Mouse (Mus musculus): ENCODE measurements around the gene Sypl2. TPM values are rescaled to one million over a fixed set of nuclear protein-coding genes. Genes with fewer than 3 reads are reported as not detected.

The Sypl2 gene
- polyA plus RNA-seq, 1 experiment from 2014 or later, result 0.35 TPM

DNA sequence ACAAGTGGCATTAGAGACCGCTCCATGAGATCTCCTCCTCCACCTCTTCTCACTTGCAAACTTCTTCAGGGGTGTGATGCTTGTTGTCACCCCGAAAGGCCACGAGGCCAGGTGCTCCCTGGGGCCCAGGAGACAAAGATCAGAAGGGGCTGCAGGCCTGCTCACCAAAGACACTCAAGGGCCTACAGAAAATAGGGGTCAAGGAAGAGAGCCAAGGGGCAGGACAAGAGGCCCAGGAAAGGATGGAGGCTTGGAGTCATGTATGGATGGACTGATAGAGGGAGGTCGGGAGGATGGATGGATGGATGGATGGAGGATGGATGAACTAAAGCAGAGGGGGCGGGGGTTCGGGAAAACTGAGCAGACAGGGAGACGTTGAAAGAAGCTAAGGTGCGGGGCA, 16.9 kb downstream of the Sypl2 start:
- Histone ChIP-seq H3K9ac (ENCODE audit: low read depth, low read length) (peak overlapping the region; percentile 81), H3K4me3 (ENCODE audit: low read length) (peak overlapping the region; percentile 50), H3K27me3 (replicated peaks; ENCODE audit: control insufficient read depth, insufficient read depth, low read length) (no peaks in the 10 kb centered on the region), H3K27ac (ENCODE audit: low read depth, low read length) (peak overlapping the region; percentile 97), H3K4me1 (ENCODE audit: control insufficient read depth, insufficient read depth, low read depth, low read length) (peaks cover 22% of the 10 kb centered on the region), H3K9me3 (ENCODE audit: control insufficient read depth, low read length) (no peaks in the 10 kb centered on the region), H3K4me2 (ENCODE audit: low read length) (peak overlapping the region; percentile 90), H3K36me3 (ENCODE audit: control insufficient read depth, insufficient read depth, low read length) (peaks cover 10% of the 10 kb centered on the region)
- ATAC-seq, result no peak
- WGBS, result 8% methylated on average over 8 of the region's 8 CpGs

DNA sequence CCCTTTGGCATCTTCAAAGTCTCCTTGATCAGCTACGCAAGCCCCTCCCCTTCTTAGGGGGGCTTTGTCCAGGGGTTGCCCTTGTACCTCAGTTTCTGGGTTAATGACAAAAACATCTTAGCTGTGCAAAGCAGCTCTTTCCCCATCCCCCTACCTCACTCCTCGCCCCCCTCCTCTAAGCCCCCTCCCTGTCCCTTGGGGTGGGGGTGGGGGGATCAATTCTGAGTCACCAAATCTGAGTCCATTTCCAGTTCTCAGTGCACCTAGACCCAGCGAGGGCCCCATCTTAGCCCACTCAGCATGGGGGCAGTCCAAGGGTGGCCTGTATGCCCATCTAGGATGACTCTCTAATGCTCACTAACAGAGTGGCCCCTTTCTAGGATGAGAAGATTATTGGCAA, 17.4 kb downstream of the Sypl2 start:
- Histone ChIP-seq H3K27me3 (replicated peaks; ENCODE audit: control insufficient read depth, insufficient read depth, low read length) (no peaks in the 10 kb centered on the region), H3K36me3 (ENCODE audit: control insufficient read depth, insufficient read depth, low read length) (peaks cover 10% of the 10 kb centered on the region), H3K9ac (ENCODE audit: low read depth, low read length) (peak overlapping the region; percentile 81), H3K4me2 (ENCODE audit: low read length) (peak overlapping the region; percentile 90), H3K4me1 (ENCODE audit: control insufficient read depth, insufficient read depth, low read depth, low read length) (peaks cover 22% of the 10 kb centered on the region), H3K27ac (ENCODE audit: low read depth, low read length) (no peak overlapping the region), H3K4me3 (ENCODE audit: low read length) (peak overlapping the region; percentile 50), H3K9me3 (ENCODE audit: control insufficient read depth, low read length) (no peaks in the 10 kb centered on the region)
- no peak for ATAC-seq
- WGBS, result 52% methylated on average over 3 of the region's 3 CpGs

DNA sequence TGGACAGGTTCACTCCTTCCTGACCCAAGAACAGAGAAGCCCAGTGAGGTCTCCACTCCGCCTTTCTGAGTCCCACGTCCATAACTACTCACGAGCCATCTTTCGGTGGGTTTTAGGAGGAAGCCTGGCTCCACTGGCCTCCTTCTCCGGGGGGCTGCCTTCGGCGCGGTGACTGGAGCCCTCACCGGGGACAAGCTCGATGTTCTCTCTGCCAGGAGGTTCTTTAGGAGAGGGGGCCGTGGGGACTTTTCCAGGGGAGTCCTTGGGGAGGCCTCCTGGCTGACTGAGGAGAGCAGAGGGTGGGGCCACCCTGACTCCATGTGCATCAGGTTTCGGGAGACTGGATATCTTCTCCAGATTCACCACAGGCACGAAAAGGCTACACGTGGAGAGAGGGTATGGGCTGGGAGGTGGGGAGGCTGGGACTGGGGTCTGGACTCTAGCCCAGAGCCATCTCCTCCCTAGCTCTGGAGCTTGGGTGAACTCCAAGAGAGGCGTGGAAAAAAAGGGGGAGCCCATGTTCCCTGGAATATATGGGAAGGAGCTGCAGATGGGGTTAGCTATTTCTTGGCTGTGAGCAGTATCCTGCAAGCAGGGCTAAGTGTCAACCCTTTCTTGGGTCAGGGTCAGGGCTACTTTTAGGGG, 19.6 kb downstream of the Sypl2 start:
- Histone ChIP-seq H3K36me3 (ENCODE audit: control insufficient read depth, insufficient read depth, low read length) (peaks cover 20% of the 10 kb centered on the region), H3K9me3 (ENCODE audit: control insufficient read depth, low read length) (no peaks in the 10 kb centered on the region), H3K4me3 (ENCODE audit: low read length) (no peak overlapping the region), H3K27ac (ENCODE audit: low read depth, low read length) (no peak overlapping the region), H3K4me2 (ENCODE audit: low read length) (no peak overlapping the region), H3K4me1 (ENCODE audit: control insufficient read depth, insufficient read depth, low read depth, low read length) (peaks cover 16% of the 10 kb centered on the region), H3K9ac (ENCODE audit: low read depth, low read length) (no peak overlapping the region), H3K27me3 (replicated peaks; ENCODE audit: control insufficient read depth, insufficient read depth, low read length) (no peaks in the 10 kb centered on the region)
- 81% methylated on average over 15 of the region's 15 CpGs for whole genome bisulfite sequencing
- no peak for ATAC-seq

DNA sequence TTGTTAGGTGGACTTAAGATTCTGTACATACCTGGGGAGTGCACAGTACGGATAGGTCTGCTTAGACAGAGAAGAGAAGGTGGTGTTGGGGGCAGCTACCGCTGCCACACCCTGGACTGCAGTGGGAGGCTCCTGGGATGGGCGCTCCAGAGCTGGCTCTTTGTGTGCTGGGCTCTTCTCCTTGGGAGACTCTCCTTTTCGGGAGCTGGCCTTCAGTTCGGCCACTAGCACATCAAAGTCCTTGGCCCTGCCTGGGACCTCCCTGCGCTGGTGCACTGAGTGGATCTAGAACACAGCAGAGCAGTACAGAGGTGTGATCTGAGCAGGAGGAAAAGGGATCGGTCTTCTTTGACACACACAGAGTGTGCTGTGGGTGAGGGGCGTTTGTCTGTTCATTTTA, 20.8 kb downstream of the Sypl2 start:
- Histone ChIP-seq H3K4me2 (ENCODE audit: low read length) (no peak overlapping the region), H3K4me1 (ENCODE audit: control insufficient read depth, insufficient read depth, low read depth, low read length) (peaks cover 15% of the 10 kb centered on the region), H3K27ac (ENCODE audit: low read depth, low read length) (no peak overlapping the region), H3K27me3 (replicated peaks; ENCODE audit: control insufficient read depth, insufficient read depth, low read length) (no peaks in the 10 kb centered on the region), H3K4me3 (ENCODE audit: low read length) (no peak overlapping the region), H3K36me3 (ENCODE audit: control insufficient read depth, insufficient read depth, low read length) (peaks cover 22% of the 10 kb centered on the region), H3K9ac (ENCODE audit: low read depth, low read length) (no peak overlapping the region), H3K9me3 (ENCODE audit: control insufficient read depth, low read length) (no peaks in the 10 kb centered on the region)
- 92% methylated on average over 8 of the region's 8 CpGs for whole genome bisulfite sequencing
- ATAC-seq, result no peak

DNA sequence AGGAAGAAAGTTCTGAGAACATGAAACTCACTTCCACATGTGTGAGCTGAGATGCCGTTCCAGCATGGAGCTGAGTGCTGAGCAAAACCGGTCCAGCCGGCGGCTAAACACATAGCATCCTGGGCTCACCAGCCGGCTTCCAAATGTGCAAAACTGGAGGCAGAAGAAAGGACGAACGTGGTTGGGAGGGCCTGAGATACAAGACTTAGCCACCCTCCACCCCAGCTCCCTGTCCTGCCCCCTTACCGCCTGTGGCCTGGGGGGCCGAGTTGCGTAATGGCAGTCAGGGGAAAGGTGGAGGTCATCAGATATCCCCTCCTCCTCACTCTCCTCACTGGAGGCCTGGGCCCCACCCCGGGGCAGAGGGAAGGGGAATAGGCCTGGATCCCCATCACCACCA, 22.0 kb downstream of the Sypl2 start:
- no peak overlapping the region for H3K4me3 ChIP-seq (ENCODE audit: low read length)
- peaks cover 15% of the 10 kb centered on the region for H3K4me1 ChIP-seq (ENCODE audit: control insufficient read depth, insufficient read depth, low read depth, low read length)
- no peak overlapping the region for H3K9ac ChIP-seq (ENCODE audit: low read depth, low read length)
- no peak overlapping the region for H3K4me2 ChIP-seq (ENCODE audit: low read length)
- no peaks in the 10 kb centered on the region for H3K9me3 ChIP-seq (ENCODE audit: control insufficient read depth, low read length)
- H3K27me3 ChIP-seq (replicated peaks; ENCODE audit: control insufficient read depth, insufficient read depth, low read length), result no peaks in the 10 kb centered on the region
- ATAC-seq, result no peak
- H3K36me3 ChIP-seq (ENCODE audit: control insufficient read depth, insufficient read depth, low read length), result peaks cover 22% of the 10 kb centered on the region
- 87% methylated on average over 11 of the region's 11 CpGs for WGBS
- no peak overlapping the region for H3K27ac ChIP-seq (ENCODE audit: low read depth, low read length)

DNA sequence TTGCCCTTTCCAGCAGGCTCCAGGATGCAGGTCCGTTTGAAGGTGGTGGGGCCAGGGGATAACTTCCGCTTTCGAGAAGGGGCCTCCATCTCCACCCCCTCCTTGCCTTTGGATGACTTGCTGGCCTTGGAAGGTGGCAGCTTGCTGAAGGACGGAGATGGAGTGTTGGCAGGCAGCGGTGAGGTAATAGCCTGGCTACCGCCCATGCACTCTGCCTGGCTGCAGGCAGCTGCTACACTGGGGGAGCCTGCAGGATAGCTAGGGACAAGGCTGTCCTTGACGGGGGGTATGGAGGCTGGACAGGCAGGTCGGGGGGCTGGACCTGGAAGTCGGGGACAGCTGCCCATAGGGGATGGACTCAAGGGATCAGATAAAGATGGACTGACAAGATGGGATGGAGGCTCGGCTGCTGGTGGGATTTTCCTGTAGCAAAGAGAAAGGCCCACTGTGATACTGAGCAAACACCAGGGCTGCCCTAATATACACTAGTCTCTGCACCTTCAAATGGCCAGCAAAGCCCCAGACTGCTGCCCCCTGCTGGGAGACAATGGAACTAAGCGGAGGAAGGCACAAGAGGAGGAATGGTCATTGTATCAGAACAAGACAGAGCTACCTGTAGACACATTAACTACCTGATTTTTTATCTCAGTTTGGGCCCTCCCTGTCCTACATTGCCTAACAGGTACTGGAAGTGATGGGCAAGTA, 22.7 kb downstream of the Sypl2 start:
- H3K4me3 ChIP-seq (ENCODE audit: low read length), result no peak overlapping the region
- H3K36me3 ChIP-seq (ENCODE audit: control insufficient read depth, insufficient read depth, low read length), result peaks cover 24% of the 10 kb centered on the region
- H3K9me3 ChIP-seq (ENCODE audit: control insufficient read depth, low read length), result no peaks in the 10 kb centered on the region
- ATAC-seq, result no peak
- H3K9ac ChIP-seq (ENCODE audit: low read depth, low read length), result no peak overlapping the region
- no peak overlapping the region for H3K27ac ChIP-seq (ENCODE audit: low read depth, low read length)
- peaks cover 9% of the 10 kb centered on the region for H3K4me1 ChIP-seq (ENCODE audit: control insufficient read depth, insufficient read depth, low read depth, low read length)
- WGBS, result 81% methylated on average over 11 of the region's 11 CpGs
- no peak overlapping the region for H3K4me2 ChIP-seq (ENCODE audit: low read length)
- no peaks in the 10 kb centered on the region for H3K27me3 ChIP-seq (replicated peaks; ENCODE audit: control insufficient read depth, insufficient read depth, low read length)

DNA sequence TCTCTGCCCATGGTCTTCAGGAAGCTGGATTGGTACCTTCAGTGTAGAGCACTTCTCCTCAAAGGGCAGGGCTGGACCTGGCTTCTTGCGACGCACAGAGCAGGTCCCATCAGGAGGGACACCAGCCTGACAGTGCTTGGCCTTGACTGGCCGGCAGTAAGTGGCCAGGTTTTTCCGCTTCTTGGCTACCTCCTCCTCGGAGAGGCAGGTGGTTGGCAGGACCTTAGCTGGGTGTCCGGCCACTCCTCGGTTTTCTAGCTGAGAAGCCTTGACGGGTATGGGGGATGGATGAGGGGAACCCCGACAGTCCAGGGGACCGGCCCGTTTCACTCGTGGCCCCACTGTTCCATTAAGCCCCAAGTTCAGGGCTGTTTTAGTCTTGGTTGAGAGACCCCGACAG, 23.2 kb downstream of the Sypl2 start:
- H3K9me3 ChIP-seq (ENCODE audit: control insufficient read depth, low read length), result no peaks in the 10 kb centered on the region
- no peak overlapping the region for H3K27ac ChIP-seq (ENCODE audit: low read depth, low read length)
- 95% methylated on average over 13 of the region's 13 CpGs for WGBS
- H3K9ac ChIP-seq (ENCODE audit: low read depth, low read length), result no peak overlapping the region
- no peak overlapping the region for H3K4me3 ChIP-seq (ENCODE audit: low read length)
- no peak for ATAC-seq
- H3K27me3 ChIP-seq (replicated peaks; ENCODE audit: control insufficient read depth, insufficient read depth, low read length), result no peaks in the 10 kb centered on the region
- peaks cover 24% of the 10 kb centered on the region for H3K36me3 ChIP-seq (ENCODE audit: control insufficient read depth, insufficient read depth, low read length)
- H3K4me2 ChIP-seq (ENCODE audit: low read length), result no peak overlapping the region
- peaks cover 4% of the 10 kb centered on the region for H3K4me1 ChIP-seq (ENCODE audit: control insufficient read depth, insufficient read depth, low read depth, low read length)

DNA sequence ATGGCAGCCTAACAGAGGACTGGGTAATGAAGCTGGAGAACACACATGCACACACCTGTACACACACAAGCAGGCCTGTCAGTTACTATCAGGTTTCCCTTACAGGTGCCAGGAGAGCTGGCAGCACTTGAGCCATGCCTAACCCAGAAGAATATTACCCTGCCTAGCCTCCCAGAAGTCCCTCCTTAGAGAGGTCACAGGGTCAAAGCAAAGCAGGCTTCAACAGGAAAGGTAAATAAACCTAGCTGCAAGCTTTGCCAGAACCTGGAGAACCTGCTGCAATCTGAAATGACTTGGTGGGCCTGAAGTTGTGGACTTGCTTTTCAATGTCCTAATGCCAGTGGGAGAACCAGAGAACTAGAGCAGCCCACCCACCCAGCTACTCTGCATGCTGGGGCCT, 23.9 kb downstream of the Sypl2 start:
- Histone ChIP-seq H3K4me1 (ENCODE audit: control insufficient read depth, insufficient read depth, low read depth, low read length) (peaks cover 4% of the 10 kb centered on the region), H3K27me3 (replicated peaks; ENCODE audit: control insufficient read depth, insufficient read depth, low read length) (no peaks in the 10 kb centered on the region), H3K27ac (ENCODE audit: low read depth, low read length) (no peak overlapping the region), H3K9ac (ENCODE audit: low read depth, low read length) (no peak overlapping the region), H3K9me3 (ENCODE audit: control insufficient read depth, low read length) (no peaks in the 10 kb centered on the region), H3K4me2 (ENCODE audit: low read length) (no peak overlapping the region), H3K4me3 (ENCODE audit: low read length) (no peak overlapping the region), H3K36me3 (ENCODE audit: control insufficient read depth, insufficient read depth, low read length) (peaks cover 24% of the 10 kb centered on the region)
- no peak for ATAC-seq

DNA sequence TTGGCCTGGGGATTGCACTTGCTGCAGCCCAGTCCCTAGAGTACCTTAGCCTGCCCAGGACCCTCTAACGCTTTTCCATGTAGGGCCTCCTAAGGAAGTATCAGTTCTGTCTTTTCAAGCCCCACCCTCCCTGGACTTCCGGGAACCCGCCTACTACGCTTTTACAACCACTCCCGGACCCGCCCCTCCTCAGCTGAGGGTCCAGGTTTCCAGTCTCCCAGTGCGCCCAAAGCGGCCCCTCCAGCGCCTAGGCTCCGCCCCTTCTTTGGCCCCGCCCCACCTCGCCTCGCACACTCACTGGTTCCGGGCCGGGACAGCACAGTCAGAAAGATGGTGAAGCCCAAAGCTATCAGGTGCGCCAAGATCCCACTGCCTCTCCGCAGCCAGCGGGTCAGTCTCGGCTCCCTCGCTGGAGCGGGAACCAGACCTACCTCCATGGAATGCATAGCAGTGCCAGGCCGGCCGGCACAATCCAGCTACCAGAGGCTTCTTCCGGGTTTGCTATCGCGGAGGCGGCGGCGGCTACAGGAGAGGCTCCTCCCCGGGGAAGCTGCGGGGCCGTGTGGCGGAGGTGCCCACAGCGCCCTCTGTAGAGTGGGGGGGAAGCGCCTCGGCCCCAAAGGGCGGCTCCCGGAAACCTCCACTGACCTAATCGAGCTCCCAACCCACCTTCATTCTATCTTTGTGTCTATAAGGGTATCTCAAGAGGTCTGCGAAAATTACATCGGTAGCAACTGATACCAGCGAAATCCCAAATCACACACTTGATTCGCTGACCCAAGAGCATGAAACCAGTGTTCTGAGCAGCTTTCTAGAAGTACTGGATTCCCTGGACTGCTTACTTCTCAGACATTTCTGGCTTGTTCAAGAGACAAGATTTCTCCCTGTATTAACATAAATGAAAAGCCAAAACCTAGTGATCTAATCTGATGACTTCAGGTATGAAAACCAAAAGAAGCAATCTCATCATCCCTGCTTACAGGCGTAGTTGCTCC, 25.8 kb downstream of the Sypl2 start, which contains the start of gene Cyb561d1:
TSS of gene Cyb561d1 (minus strand) at position 884 of the 995 bp plus-strand sequence.
- Histone ChIP-seq H3K4me3 (ENCODE audit: low read length) (peak within 1 kb of the TSS; percentile 58), H3K36me3 (ENCODE audit: control insufficient read depth, insufficient read depth, low read length) (peaks cover 18% of the 10 kb centered on the region), H3K4me1 (ENCODE audit: control insufficient read depth, insufficient read depth, low read depth, low read length) (peaks cover 22% of the 10 kb centered on the region), H3K27me3 (replicated peaks; ENCODE audit: control insufficient read depth, insufficient read depth, low read length) (no peaks in the 10 kb centered on the region), H3K27ac (ENCODE audit: low read depth, low read length) (peak within 1 kb of the TSS; percentile 74), H3K4me2 (ENCODE audit: low read length) (peak within 1 kb of the TSS; percentile 69), H3K9ac (ENCODE audit: low read depth, low read length) (peak within 1 kb of the TSS; percentile 69), H3K9me3 (ENCODE audit: control insufficient read depth, low read length) (no peaks in the 10 kb centered on the region)
- peak; percentile 84 for ATAC-seq
- WGBS, result 3% methylated on average over 44 of the region's 44 CpGs
